ENCODE assay signal across 8 mouse cellular contexts in genomic region chr7:44952611-44953306, GRCm38 (mm10). TPM values are rescaled to one million over a fixed set of nuclear protein-coding genes. Genes with fewer than 3 reads are reported as not detected.
DNase-seq lines count a peak whose midpoint lies in the region; ATAC-seq and TF ChIP-seq lines count a peak whose summit lies in the region.

No protein-coding gene starts in this region.

- no peak for TF ChIP-seq CTCF in layer of hippocampus, adult 2 months (conservative IDR thresholded peaks at IDR 0.05)
- TF ChIP-seq CTCF in lung, embryonic 14.5 days (IDR thresholded peaks at IDR 0.05; ENCODE audit: low read depth) = no peak
- TF ChIP-seq CTCF in thymus, adult 2 months (IDR thresholded peaks at IDR 0.05; ENCODE audit: borderline replicate concordance, control insufficient read depth, extremely low read depth, insufficient read depth, low read length, poor library complexity) = no peak

- peak overlapping the region; percentile 40; the same call in 1 of the 2 replicates for H3K27ac ChIP-seq in layer of hippocampus, adult 2 months
- peak overlapping the region; percentile 74 for H3K27ac ChIP-seq in lung, embryonic 14.5 days (ENCODE audit: low read depth)
- no peak overlapping the region for H3K27ac ChIP-seq in thymus, adult 2 months (ENCODE audit: control insufficient read depth, insufficient read depth, low read length)

- 7% methylated on average over 24 of the region's 24 CpGs for WGBS in lung, embryonic 14.5 days
- WGBS in thymus, adult 2 months = 7% methylated on average over 24 of the region's 24 CpGs

- no peaks in the 10 kb centered on the region for H3K9me3 ChIP-seq in lung, embryonic 14.5 days (ENCODE audit: low read depth, low read length)

- TF ChIP-seq POLR2A in thymus, adult 2 months (IDR thresholded peaks at IDR 0.05; ENCODE audit: control insufficient read depth, extremely low read depth, insufficient read depth, low read length, poor library complexity) = no peak

- H3K4me1 ChIP-seq in lung, embryonic 14.5 days (ENCODE audit: insufficient read depth) = peaks cover 12% of the 10 kb centered on the region; the same call in 1 of the 2 replicates
- H3K4me1 ChIP-seq in thymus, adult 2 months (replicated peaks; ENCODE audit: control insufficient read depth, insufficient read depth, low read length) = peaks cover 8% of the 10 kb centered on the region

- peak overlapping the region; percentile 97 for H3K4me2 ChIP-seq in lung, embryonic 14.5 days

- peak; percentile 93 for ATAC-seq in lung, embryonic 14.5 days (ENCODE audit: insufficient read depth)
- peak; percentile 33 for ATAC-seq in neutrophil, adult 5-6 weeks (ENCODE audit: extremely low read depth, insufficient number of reproducible peaks, low FRiP score, poor library complexity, severe bottlenecking)

- H3K27me3 ChIP-seq in lung, embryonic 14.5 days (ENCODE audit: insufficient read depth, low read length) = peaks cover 19% of the 10 kb centered on the region
- H3K27me3 ChIP-seq in thymus, adult 2 months (ENCODE audit: control insufficient read depth, insufficient read depth, low read length) = no peaks in the 10 kb centered on the region; the same call in 1 of the 2 replicates

- DNase-seq in Muller cell, postnatal 12 days (ENCODE audit: inconsistent ontology term) = peak; percentile 97
- peak; percentile 87 for DNase-seq in cerebellum, adult 9-10 months
- peak; percentile 92 for DNase-seq in forelimb bud, embryonic 11.5 days (ENCODE audit: low read depth, low spot score)
- DNase-seq in heart, postnatal 4 days = peak; percentile 92
- DNase-seq in layer of hippocampus, adult 2 months (ENCODE audit: low spot score in 2 of 2) = peak; percentile 71 to 87
- DNase-seq in lung, embryonic 14.5 days = peak; percentile 97
- DNase-seq in thymus, adult 2 months = peak; percentile 44

- H3K9ac ChIP-seq in lung, embryonic 14.5 days = peak overlapping the region; percentile 62

- no peaks in the 10 kb centered on the region for H3K36me3 ChIP-seq in lung, embryonic 14.5 days (ENCODE audit: insufficient read depth)
- H3K36me3 ChIP-seq in thymus, adult 2 months (ENCODE audit: control insufficient read depth, insufficient read depth, low read length) = no peaks in the 10 kb centered on the region

- peak overlapping the region; percentile 55 for H3K4me3 ChIP-seq in layer of hippocampus, adult 2 months
- peak overlapping the region; percentile 50 for H3K4me3 ChIP-seq in lung, embryonic 14.5 days (ENCODE audit: low read depth, low read length)
- H3K4me3 ChIP-seq in thymus, adult 2 months (ENCODE audit: control insufficient read depth, insufficient read depth, low read length) = peak overlapping the region; percentile 26

RNA-seq across cellular contexts. Expression of gene Tsks, which starts 9.8 kb away (rescaled TPM):
- total RNA-seq in heart, postnatal 4 days (2021) = not detected
- 1 to 10 TPM; 1.3 to 2.0 TPM for total RNA-seq in layer of hippocampus, adult 2 months (2021)
- 0.11 and 0.14 TPM in 2 replicates for polyA plus RNA-seq in lung, embryonic 14.5 days (2014; fragmentation: Nextera tagmentation; extraction: Ambion mirVana)
- not detected in 2 replicates for total RNA-seq in neutrophil, adult 5-6 weeks (2017)
- polyA plus RNA-seq in thymus, adult 2 months (2012; rRNA removed) = 0.29 and 1.0 TPM in 2 replicates

RNA-seq across cellular contexts. Expression of gene Cpt1c, which starts 21.9 kb away (rescaled TPM):
- total RNA-seq in heart, postnatal 4 days (2021) = 1 to 10 TPM; 4.4 to 5.1 TPM
- total RNA-seq in layer of hippocampus, adult 2 months (2021) = 100 to 1,000 TPM; 138 to 140 TPM
- 14.9 and 15.5 TPM in 2 replicates for polyA plus RNA-seq in lung, embryonic 14.5 days (2014; fragmentation: Nextera tagmentation; extraction: Ambion mirVana)
- total RNA-seq in neutrophil, adult 5-6 weeks (2017) = not detected in 2 replicates
- polyA plus RNA-seq in thymus, adult 2 months (2012; rRNA removed) = 4.4 and 6.8 TPM in 2 replicates

RNA-seq across cellular contexts. Expression of gene Ap2a1, which starts 23.5 kb away (rescaled TPM):
- total RNA-seq in heart, postnatal 4 days (2021) = 10 to 100 TPM; 96.9 to 99.4 TPM
- total RNA-seq in layer of hippocampus, adult 2 months (2021) = 100 to 1,000 TPM; 298 to 305 TPM
- 73.6 and 83.2 TPM in 2 replicates for polyA plus RNA-seq in lung, embryonic 14.5 days (2014; fragmentation: Nextera tagmentation; extraction: Ambion mirVana)
- 23.9 and 29.8 TPM in 2 replicates for total RNA-seq in neutrophil, adult 5-6 weeks (2017)
- 133 and 147 TPM in 2 replicates for polyA plus RNA-seq in thymus, adult 2 months (2012; rRNA removed)

RNA-seq across cellular contexts. Expression of gene Prmt1, which starts 33.6 kb away (rescaled TPM):
- 100 to 1,000 TPM; 306 to 324 TPM for total RNA-seq in heart, postnatal 4 days (2021)
- total RNA-seq in layer of hippocampus, adult 2 months (2021) = 100 to 1,000 TPM; 165 to 171 TPM
- 228 and 238 TPM in 2 replicates for polyA plus RNA-seq in lung, embryonic 14.5 days (2014; fragmentation: Nextera tagmentation; extraction: Ambion mirVana)
- 41.1 and 52.0 TPM in 2 replicates for total RNA-seq in neutrophil, adult 5-6 weeks (2017)
- 242 and 260 TPM in 2 replicates for polyA plus RNA-seq in thymus, adult 2 months (2012; rRNA removed)

RNA-seq across cellular contexts. Expression of gene Irf3, which starts 44.7 kb away (rescaled TPM):
- total RNA-seq in heart, postnatal 4 days (2021) = 10 to 100 TPM; 42.0 to 43.0 TPM
- 10 to 100 TPM; 38.4 to 42.7 TPM for total RNA-seq in layer of hippocampus, adult 2 months (2021)
- 78.7 and 83.0 TPM in 2 replicates for polyA plus RNA-seq in lung, embryonic 14.5 days (2014; fragmentation: Nextera tagmentation; extraction: Ambion mirVana)
- 216 and 230 TPM in 2 replicates for total RNA-seq in neutrophil, adult 5-6 weeks (2017)
- polyA plus RNA-seq in thymus, adult 2 months (2012; rRNA removed) = 227 and 277 TPM in 2 replicates

Comparison
In these comparisons a context has a peak if more than half of its experiments do, and no peak if none do; other contexts are left out.
1. DNase-seq: peak in every context shown above with its lines; median percentile 97 in Muller cell, postnatal 12 days; 97 in lung, embryonic 14.5 days; 92 in forelimb bud, embryonic 11.5 days; 92 in heart, postnatal 4 days; 87 in cerebellum, adult 9-10 months; 79 in layer of hippocampus, adult 2 months; 44 in thymus, adult 2 months.
2. RNA of gene Cpt1c, which starts 21.9 kb away (total RNA-seq): 138 to 140 TPM in layer of hippocampus, adult 2 months; 4.4 to 5.1 TPM in heart, postnatal 4 days and not detected in neutrophil, adult 5-6 weeks; every median in the first group is over 10 times any median in the second.
3. Peak in every context shown above with its lines, with median percentiles within 50 percentile points of each other: H3K4me3 ChIP-seq.